Mouse (Mus musculus) embryonic facial prominence, embryonic 14.5 days (tissue): ENCODE measurements around the gene Anks3. TPM values are rescaled to one million over a fixed set of nuclear protein-coding genes. Genes with fewer than 3 reads are reported as not detected.

Source experiments
- ATAC-seq: fragments of 200-750 bp; cut with Nextera tagmentation; 2 replicates; pipeline ENCODE4 v1.8.0; 2017; ENCODE audit warnings: low read depth, moderate number of reproducible peaks, moderate TSS enrichment
- DNase-seq: peaks from one replicate; pipeline ENCODE4 v3.0.0-alpha.2; 2015; ENCODE audit warnings: low spot score
- H3K27ac ChIP-seq: fragments of 300-500 bp; sonication (generic); replicated peaks from 2 replicates; pipeline ENCODE4 v1.5.1; 2014; ENCODE audit warnings: low read depth, mild to moderate bottlenecking, low read length, moderate library complexity
- H3K27me3 ChIP-seq: fragments of 300-500 bp; sonication (generic); replicated peaks from 2 replicates; pipeline ENCODE4 v1.6.1; 2014; ENCODE audit warnings: low read length; ENCODE audit not compliant: control insufficient read depth, insufficient read depth
- H3K36me3 ChIP-seq: fragments of 300-500 bp; sonication (generic); 2 replicates; pipeline ENCODE4 v1.6.1; 2014; ENCODE audit warnings: low read length, mixed read lengths; ENCODE audit not compliant: control insufficient read depth, insufficient read depth
- H3K4me1 ChIP-seq: fragments of 300-500 bp; sonication (generic); 2 replicates; pipeline ENCODE4 v1.6.1; 2014; ENCODE audit warnings: antibody characterized with exemption, low read length; ENCODE audit not compliant: control insufficient read depth, insufficient read depth
- H3K4me2 ChIP-seq: fragments of 300-500 bp; sonication (generic); 2 replicates; pipeline ENCODE4 v1.6.1; 2014; ENCODE audit warnings: low read depth, mild to moderate bottlenecking, low read length, moderate library complexity, mixed read lengths
- H3K4me3 ChIP-seq: fragments of 300-500 bp; sonication (generic); 2 replicates; pipeline ENCODE4 v1.5.1; 2014; ENCODE audit warnings: low read depth, mild to moderate bottlenecking, low read length
- H3K9ac ChIP-seq: fragments of 300-500 bp; sonication (generic); 2 replicates; pipeline ENCODE4 v1.6.1; 2014; ENCODE audit warnings: low read depth, mild to moderate bottlenecking, low read length, moderate library complexity, mixed read lengths
- H3K9me3 ChIP-seq: fragments of 300-500 bp; sonication (generic); 2 replicates; pipeline ENCODE4 v1.6.1; 2016; ENCODE audit warnings: low read length; ENCODE audit not compliant: control insufficient read depth
- WGBS: fragments of 180-500 bp; shearing (Covaris S2); extraction: QIAGEN DNeasy Blood & Tissue Kit; methylation state at CpG from one replicate; pipeline ENCODE4 v1.1.7; 2014; 5-methylcytosine and 5-hydroxymethylcytosine counted together
- polyA plus RNA-seq: library from polyadenylated mRNA; unstranded; fragments of >200 nt; fragmentation: Nextera tagmentation; extraction: Ambion mirVana; gene quantifications from 2 replicates; pipeline ENCODE4 v1.2.1, GENCODE M21; 2014

Gene Anks3
- polyA plus RNA-seq, 1 experiment from 2014 or later, result 48.3 TPM

GRCm38 (mm10) chr16:4892171-4892570 is 71.8 kb downstream of the Anks3 start:
- no peaks in the 10 kb centered on the region for H3K27me3 ChIP-seq
- no peak overlapping the region for H3K9ac ChIP-seq
- no peak overlapping the region for H3K4me2 ChIP-seq
- no peak overlapping the region for H3K4me3 ChIP-seq
- no peak overlapping the region for H3K27ac ChIP-seq
- ATAC-seq (no peak), DNase-seq (no peak)
- peaks cover 10% of the 10 kb centered on the region for H3K4me1 ChIP-seq
- H3K36me3 ChIP-seq, result peaks cover 9% of the 10 kb centered on the region; the same call in 1 of the 2 replicates
- 78% methylated on average over 6 of the region's 6 CpGs for WGBS
- no peaks in the 10 kb centered on the region for H3K9me3 ChIP-seq

Other genes starting within 250 kb of the Anks3 start
- 46.3 and 56.8 TPM in 2 replicates for gene Nmral1, start 244.8 kb downstream of the Anks3 start, polyA plus RNA-seq
- 97.6 and 107 TPM in 2 replicates for gene Hmox2, start 237.8 kb downstream of the Anks3 start, polyA plus RNA-seq
- 86.7 and 91.2 TPM in 2 replicates for gene Cdip1, start 173.9 kb downstream of the Anks3 start, polyA plus RNA-seq
- 0.33 and 0.39 TPM in 2 replicates for gene 4930562C15Rik, start 128.8 kb downstream of the Anks3 start, polyA plus RNA-seq
- gene Ubald1, start 83.9 kb downstream of the Anks3 start, polyA plus RNA-seq, result 36.3 and 39.0 TPM in 2 replicates
- 76.2 and 87.8 TPM in 2 replicates for gene Mgrn1, start 78.0 kb downstream of the Anks3 start, polyA plus RNA-seq
- 143 and 162 TPM in 2 replicates for gene Nudt16l1, start 25.4 kb downstream of the Anks3 start, polyA plus RNA-seq
- 0.22 TPM in 1 of 2 replicates, not detected in the other for gene Sept12, start 33.6 kb upstream of the Anks3 start, polyA plus RNA-seq
- 5.8 and 9.3 TPM in 2 replicates for gene Smim22, start 43.1 kb upstream of the Anks3 start, polyA plus RNA-seq
- 50.2 and 53.0 TPM in 2 replicates for gene Rogdi, start 49.3 kb upstream of the Anks3 start, polyA plus RNA-seq
- gene Glyr1, start 85.7 kb upstream of the Anks3 start, polyA plus RNA-seq, result 91.3 and 96.0 TPM in 2 replicates
- 24.0 and 24.2 TPM in 2 replicates for gene Ubn1, start 85.9 kb upstream of the Anks3 start, polyA plus RNA-seq
- 15.3 and 19.3 TPM in 2 replicates for gene Ppl, start 168.2 kb upstream of the Anks3 start, polyA plus RNA-seq
- 0.22 and 0.36 TPM in 2 replicates for gene Sec14l5, start 182.9 kb upstream of the Anks3 start, polyA plus RNA-seq
- gene Nagpa, start 239.8 kb upstream of the Anks3 start, polyA plus RNA-seq, result 14.5 and 18.3 TPM in 2 replicates